Comparison of ENCODE assay signal across 31 mouse cellular contexts in the genomic region with DNA sequence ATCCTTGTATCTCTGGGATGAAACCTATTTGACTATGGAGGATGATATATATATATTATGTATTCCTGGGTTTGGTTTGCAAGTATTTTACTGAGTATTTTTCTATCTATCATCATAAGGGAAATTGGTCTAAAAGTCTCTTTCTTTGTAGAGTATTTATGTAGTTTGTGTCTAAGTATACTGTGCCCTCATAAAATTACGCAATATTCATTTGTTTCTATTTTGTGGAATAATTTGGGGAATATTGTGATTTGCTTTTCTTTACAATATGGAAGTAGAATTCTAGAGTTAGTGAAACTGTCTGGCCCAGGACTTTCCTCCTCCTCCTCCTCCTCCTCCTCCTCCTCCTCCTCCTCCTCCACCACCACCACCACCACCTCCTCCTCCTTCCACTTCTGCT.
"Had no signal": no experiment of that assay in that cellular context is flagged by ENCODE, and none has a peak within 500 bp of the region (broad histone marks: within the 10 kb centered on the region; RNA-seq: fewer than 3 reads in every experiment).

No protein-coding gene starts in this region.

- H3K36me3 ChIP-seq: limb, embryonic 10.5 days; limb, embryonic 12.5 days; limb, embryonic 13.5 days; limb, embryonic 15.5 days; liver, embryonic 12.5 days; liver, embryonic 13.5 days; liver, embryonic 15.5 days; lung, embryonic 15.5 days; midbrain, embryonic 10.5 days; midbrain, embryonic 12.5 days; midbrain, embryonic 13.5 days; midbrain, embryonic 15.5 days; neural tube, embryonic 12.5 days had no signal

- H3K4me3 ChIP-seq: limb, embryonic 10.5 days; limb, embryonic 12.5 days; limb, embryonic 13.5 days; limb, embryonic 15.5 days; liver, embryonic 12.5 days; liver, embryonic 13.5 days; liver, embryonic 15.5 days; lung, embryonic 15.5 days; megakaryocyte, embryonic 14.5 days; midbrain, embryonic 10.5 days; midbrain, embryonic 12.5 days; midbrain, embryonic 13.5 days; midbrain, embryonic 15.5 days; neural tube, embryonic 12.5 days had no signal

- DNase-seq: left cerebral cortex, postnatal 4 days; liver; liver, embryonic 13.5 days; liver, postnatal 0 days; lung, adult 18-20 months; lung, adult 2 months; lung, embryonic 14.5 days; lung, postnatal 10 days; lung, postnatal 14 days; lung, postnatal 36 days; lung, postnatal 4 days; midbrain, embryonic 14.5 days had no signal

- H3K4me1 ChIP-seq: limb, embryonic 10.5 days; limb, embryonic 12.5 days; limb, embryonic 13.5 days; limb, embryonic 15.5 days; liver, embryonic 12.5 days; liver, embryonic 13.5 days; liver, embryonic 15.5 days; lung, embryonic 15.5 days; megakaryocyte, embryonic 14.5 days; midbrain, embryonic 10.5 days; midbrain, embryonic 12.5 days; midbrain, embryonic 13.5 days; midbrain, embryonic 15.5 days; neural tube, embryonic 12.5 days had no signal

- ATAC-seq: liver, embryonic 12.5 days; liver, postnatal 0 days; lung, postnatal 0 days; midbrain, embryonic 13.5 days; midbrain, embryonic 15.5 days; midbrain, embryonic 16.5 days had no signal

- H3K9me3 ChIP-seq: limb, embryonic 10.5 days; limb, embryonic 12.5 days; limb, embryonic 13.5 days; limb, embryonic 15.5 days; liver, embryonic 12.5 days; liver, embryonic 13.5 days; liver, embryonic 15.5 days; lung, embryonic 15.5 days; megakaryocyte, embryonic 14.5 days; midbrain, embryonic 10.5 days; midbrain, embryonic 12.5 days; midbrain, embryonic 13.5 days; midbrain, embryonic 15.5 days; neural tube, embryonic 12.5 days had no signal

- H3K4me2 ChIP-seq: limb, embryonic 12.5 days; limb, embryonic 13.5 days; limb, embryonic 15.5 days; liver, embryonic 11.5 days; liver, embryonic 12.5 days; liver, embryonic 13.5 days; liver, embryonic 15.5 days; lung, embryonic 14.5 days; lung, embryonic 15.5 days; midbrain, embryonic 11.5 days; midbrain, embryonic 12.5 days; midbrain, embryonic 13.5 days; midbrain, embryonic 15.5 days; neural tube, embryonic 12.5 days had no signal

- H3K27ac ChIP-seq: limb, embryonic 10.5 days; limb, embryonic 12.5 days; limb, embryonic 13.5 days; limb, embryonic 15.5 days; liver, embryonic 12.5 days; liver, embryonic 13.5 days; liver, embryonic 14.5 days; liver, embryonic 15.5 days; lung, embryonic 15.5 days; macrophage; midbrain, embryonic 10.5 days; midbrain, embryonic 12.5 days; midbrain, embryonic 13.5 days; midbrain, embryonic 15.5 days; neural tube, embryonic 12.5 days had no signal

- H3K9ac ChIP-seq: limb, embryonic 12.5 days; limb, embryonic 13.5 days; limb, embryonic 15.5 days; liver, embryonic 12.5 days; liver, embryonic 13.5 days; liver, embryonic 14.5 days; liver, embryonic 15.5 days; liver, postnatal 0 days; lung, embryonic 14.5 days; lung, embryonic 15.5 days; midbrain, embryonic 12.5 days; midbrain, embryonic 13.5 days; midbrain, embryonic 15.5 days; neural tube, embryonic 12.5 days had no signal

- H3K27me3 ChIP-seq: limb, embryonic 12.5 days; limb, embryonic 13.5 days; limb, embryonic 15.5 days; liver, embryonic 12.5 days; liver, embryonic 13.5 days; liver, embryonic 15.5 days; lung, embryonic 15.5 days; megakaryocyte, embryonic 14.5 days; midbrain, embryonic 12.5 days; midbrain, embryonic 13.5 days; midbrain, embryonic 15.5 days; neural tube, embryonic 12.5 days had no signal
